Mouse (Mus musculus) left cerebral cortex, postnatal 10 days (tissue): ENCODE results near the gene Gpd1. TPM values are rescaled to one million over a fixed set of nuclear protein-coding genes. Genes with fewer than 3 reads are reported as not detected.
"Not testable (repeated sequence)": the region's sequence is repeated elsewhere in the genome, so short reads cannot be mapped to it uniquely, and the experiment has no call there.

Experiments
- DNase-seq, 2 experiments: peaks; one replicate each; pipeline ENCODE4 v3.0.0; 2021 to 2022; ENCODE audit warnings: low spot score in 2 of 2, mixed read lengths in 1 of 2; ENCODE audit errors: extremely low spot score in 1 of 2
- intact Hi-C: fragments of 180-260 bp; cut with DNase I; formaldehyde crosslinking; loops from one replicate; pipeline ENCODE4 v1.15.1; 2025
- total RNA-seq, 2 experiments: library from RNA; stranded (reverse); gene quantifications; 2 replicates each; pipeline ENCODE4 v1.2.3; 2021

Gpd1 gene
- total RNA-seq, 2 experiments from 2014 or later = 13.9 to 16.9 TPM

DNA sequence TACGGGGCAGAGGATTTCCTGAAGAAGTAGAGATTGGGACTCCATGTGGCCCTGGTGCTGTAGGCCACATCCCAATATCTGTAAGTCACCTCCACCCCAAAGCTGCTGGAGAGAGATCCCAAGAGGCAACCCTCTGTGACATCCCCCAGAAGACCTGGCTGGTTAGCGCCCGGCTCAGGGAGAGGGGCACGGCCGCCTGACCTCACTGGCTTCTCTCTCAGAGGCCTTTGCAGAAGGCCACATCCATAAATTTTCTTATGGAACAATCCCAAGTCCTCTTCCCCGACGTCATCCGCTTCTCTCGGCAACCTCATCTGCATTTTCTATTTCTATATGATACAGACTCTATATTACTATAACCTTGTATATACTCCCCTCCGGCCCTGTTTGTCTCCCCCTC is 17.6 kb upstream of the Gpd1 start:
- intact Hi-C loops = no loop called here
- no peak for DNase-seq

GRCm38 (mm10) chr15:99700219-99701106 is 16.9 kb upstream of the Gpd1 start:
- DNase-seq = no peak
- intact Hi-C loops = no loop called here

DNA sequence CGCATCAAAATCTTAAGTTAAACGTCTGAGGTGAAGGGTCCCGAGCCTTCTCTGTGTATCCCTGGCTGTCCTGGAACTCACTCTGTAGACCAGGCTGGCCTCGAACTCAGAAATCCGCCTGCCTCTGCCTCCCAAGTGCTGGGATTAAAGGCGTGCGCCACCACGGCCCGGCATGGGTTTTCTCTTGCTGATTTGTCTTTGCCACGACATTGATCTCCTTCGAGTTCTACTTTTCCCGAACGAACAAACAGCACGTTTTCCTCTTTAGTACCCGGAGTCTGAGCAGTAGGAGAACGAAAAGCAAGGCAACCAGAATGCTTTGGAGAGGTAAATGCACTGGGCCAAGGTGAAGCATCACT is 15.7 kb upstream of the Gpd1 start:
- intact Hi-C loops, DNase-seq: not testable (repeated sequence)

- intact Hi-C loops = no loop called here
- peak; percentile 95 to 96 for DNase-seq
Measured at GRCm38 (mm10) chr15:99701999-99702900, 15.1 kb upstream of the Gpd1 start, which contains the start of gene Smarcd1. TSS of gene Smarcd1 (plus strand) at chr15:99702129.

- intact Hi-C loops = no loop called here
- DNase-seq = no peak
Measured at GRCm38 (mm10) chr15:99703104-99703503, 14.2 kb upstream of the Gpd1 start.

- intact Hi-C loops = no loop called here
Measured at GRCm38 (mm10) chr15:99703676-99704040, 13.7 kb upstream of the Gpd1 start.

DNA sequence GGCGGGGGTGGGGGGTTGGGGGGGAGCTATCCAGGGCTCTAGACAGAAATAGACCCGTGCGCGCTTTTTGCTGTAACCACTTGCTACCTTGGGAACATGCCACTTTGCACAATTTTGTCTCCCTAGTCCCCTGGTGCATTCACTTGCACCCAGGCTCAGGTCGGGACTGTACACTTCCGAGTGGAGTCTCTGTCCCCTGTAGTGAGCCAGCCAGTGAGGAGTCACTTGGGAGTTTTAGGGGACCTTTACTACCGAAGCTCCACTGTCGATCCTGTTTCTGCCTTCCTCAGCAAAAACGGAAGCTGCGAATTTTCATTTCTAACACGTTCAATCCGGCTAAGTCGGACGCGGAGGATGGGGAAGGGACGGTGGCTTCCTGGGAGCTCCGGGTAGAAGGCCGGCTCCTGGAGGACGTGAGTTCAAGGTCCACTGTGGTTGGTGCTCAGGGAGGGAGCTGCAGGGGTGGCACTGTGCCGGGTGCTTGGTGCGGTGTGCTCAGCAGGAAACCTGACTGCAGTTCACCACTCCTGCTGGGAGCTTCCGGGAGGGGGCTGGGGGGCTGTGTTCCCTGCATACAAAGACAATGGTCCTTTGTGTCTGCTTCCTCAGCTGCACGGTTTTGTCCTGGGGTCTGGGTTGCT is 13.2 kb upstream of the Gpd1 start:
- peak in 1 of 2 experiments; percentile 77 for DNase-seq
- intact Hi-C loops = no loop called here

More at GRCm38 (mm10) chr15:99703676-99704040, 13.7 kb upstream of the Gpd1 start:
- no peak for DNase-seq

DNA sequence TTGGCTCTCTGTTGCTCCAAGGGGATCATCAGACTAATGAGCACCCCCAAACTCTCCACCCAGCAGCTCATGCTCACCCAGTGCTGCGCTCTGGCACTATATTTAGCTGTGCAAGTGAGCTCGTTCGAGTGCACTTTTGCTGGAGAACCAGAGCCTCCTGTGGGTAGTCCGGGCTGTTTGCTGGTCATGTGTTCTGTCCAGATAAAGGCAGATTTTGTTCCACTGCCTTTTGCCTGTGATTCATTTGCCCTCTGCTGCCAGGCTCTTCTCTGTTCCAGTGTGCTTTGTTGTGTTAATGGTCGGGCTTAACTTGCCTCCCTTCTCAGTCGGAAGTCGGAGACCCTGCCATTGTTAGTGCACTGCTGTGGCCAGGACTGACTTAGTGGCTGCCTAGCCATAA is 12.4 kb upstream of the Gpd1 start:
- DNase-seq = no peak
- intact Hi-C loops = no loop called here

GRCm38 (mm10) chr15:99705440-99706048 is 11.8 kb upstream of the Gpd1 start, which contains the start of gene Gm17349:
TSS of gene Gm17349 (minus strand) at chr15:99705490.
- intact Hi-C loops = no loop called here
- DNase-seq = peak in 1 of 2 experiments; percentile 69

- no peak for DNase-seq
- intact Hi-C loops = no loop called here
Measured at GRCm38 (mm10) chr15:99708176-99708575, 9.1 kb upstream of the Gpd1 start.

GRCm38 (mm10) chr15:99710221-99711190 is 6.8 kb upstream of the Gpd1 start:
- intact Hi-C loops = no loop called here

DNA sequence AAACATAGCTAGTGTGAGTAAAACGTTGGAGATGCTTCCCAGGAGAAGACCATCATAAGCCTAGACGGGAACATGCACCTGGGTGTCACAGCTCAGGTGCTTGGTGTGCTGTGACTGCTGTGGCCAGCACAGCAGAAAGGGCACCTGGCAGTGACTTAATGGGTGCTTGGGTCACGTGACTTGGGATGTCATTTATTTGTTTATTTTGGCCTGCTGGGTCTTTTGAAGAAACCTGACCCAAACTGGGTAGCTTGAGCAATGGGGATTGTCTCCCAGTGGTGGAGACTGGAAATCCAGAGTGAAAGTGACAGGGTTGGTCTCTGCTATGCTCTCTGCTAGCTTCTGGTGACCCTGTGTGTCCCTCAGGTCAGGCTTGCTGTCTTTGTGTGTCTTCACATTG is 5.8 kb upstream of the Gpd1 start:
- intact Hi-C loops = no loop called here
- no peak for DNase-seq

More at GRCm38 (mm10) chr15:99710221-99711190, 6.8 kb upstream of the Gpd1 start:
- no peak for DNase-seq

GRCm38 (mm10) chr15:99712666-99713559 is 4.4 kb upstream of the Gpd1 start:
- intact Hi-C loops = no loop called here
- DNase-seq = peak in 1 of 2 experiments; percentile 47

DNA sequence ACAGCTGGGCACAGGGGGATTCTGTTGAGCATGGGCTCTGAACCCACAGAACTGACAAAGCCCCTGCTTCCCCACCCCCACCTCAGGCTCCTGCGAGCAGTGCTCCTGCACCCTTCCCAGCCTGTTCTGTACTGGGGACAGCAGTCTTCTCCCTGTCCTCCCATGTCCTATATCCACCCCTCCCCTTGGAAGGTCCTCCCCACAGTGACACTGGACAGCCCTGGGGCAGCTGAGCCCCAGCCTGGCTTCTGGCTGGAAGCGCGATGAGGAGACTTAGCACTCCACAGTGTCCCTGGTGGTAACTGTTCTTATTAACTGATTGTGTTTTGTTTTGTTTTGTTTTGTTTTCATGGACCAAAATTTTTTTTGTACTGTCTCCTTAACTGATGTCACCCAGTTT is 3.7 kb upstream of the Gpd1 start:
- peak in 1 of 2 experiments; percentile 44 for DNase-seq
- intact Hi-C loops = no loop called here

DNA sequence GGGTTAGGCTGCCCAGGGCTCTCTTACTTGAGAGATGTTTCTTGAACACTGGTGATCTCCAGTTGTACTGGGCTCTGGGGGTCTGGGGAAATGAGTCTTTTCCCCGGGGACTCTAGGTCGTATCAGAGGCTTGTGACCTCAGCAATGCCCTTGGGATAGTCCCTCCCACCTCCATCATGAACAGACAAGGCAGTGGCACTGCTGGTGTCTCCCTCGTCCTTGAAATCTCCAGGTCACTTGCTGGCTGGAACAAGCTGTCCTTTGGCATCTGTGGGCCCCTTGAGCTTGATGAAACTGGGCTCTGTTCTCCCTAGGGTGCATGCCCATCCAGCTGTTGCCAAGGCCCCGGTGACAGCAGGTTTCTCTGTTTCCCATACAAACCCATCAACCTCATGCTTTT is 3.1 kb upstream of the Gpd1 start:
- DNase-seq = no peak

DNA sequence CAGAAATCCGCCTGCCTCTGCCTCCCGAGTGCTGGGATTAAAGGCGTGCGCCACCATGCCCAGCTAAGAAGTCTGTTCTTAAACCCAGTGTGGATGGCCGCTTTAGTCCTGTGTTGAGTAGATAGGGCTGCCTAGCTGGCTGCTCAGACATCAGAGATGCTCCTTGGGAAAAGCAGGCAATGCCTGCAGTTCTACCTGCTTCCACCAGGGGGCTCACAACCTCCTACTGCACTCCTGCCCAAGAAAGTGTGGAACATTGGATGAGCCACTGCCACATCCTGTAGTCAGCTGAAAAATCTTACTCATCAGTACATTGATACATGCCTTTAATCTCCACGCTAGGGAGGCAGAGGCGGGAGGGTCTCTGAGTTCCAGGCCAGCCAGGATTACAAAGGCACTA is 2.5 kb upstream of the Gpd1 start:
- intact Hi-C loops = no loop called here
- DNase-seq = peak; percentile 81 to 84

More for the DNA sequence above, 3.1 kb upstream of the Gpd1 start:
- intact Hi-C loops = no loop called here
